Mouse (Mus musculus) leukemia stem cell, adult 10-12 weeks (primary cell): ENCODE measurements around the gene Arhgap8. TPM values are rescaled to one million over a fixed set of nuclear protein-coding genes. Genes with fewer than 3 reads are reported as not detected.

Experiments
- polyA plus RNA-seq: library from polyadenylated mRNA; stranded (reverse); fragments of >175 nt; gene quantifications from 2 replicates; pipeline ENCODE4 v1.2.3, GENCODE M21; 2012; ENCODE audit warnings: low replicate concordance

The Arhgap8 gene
- polyA plus RNA-seq: 0.77 and 1.4 TPM in 2 replicates

DNA sequence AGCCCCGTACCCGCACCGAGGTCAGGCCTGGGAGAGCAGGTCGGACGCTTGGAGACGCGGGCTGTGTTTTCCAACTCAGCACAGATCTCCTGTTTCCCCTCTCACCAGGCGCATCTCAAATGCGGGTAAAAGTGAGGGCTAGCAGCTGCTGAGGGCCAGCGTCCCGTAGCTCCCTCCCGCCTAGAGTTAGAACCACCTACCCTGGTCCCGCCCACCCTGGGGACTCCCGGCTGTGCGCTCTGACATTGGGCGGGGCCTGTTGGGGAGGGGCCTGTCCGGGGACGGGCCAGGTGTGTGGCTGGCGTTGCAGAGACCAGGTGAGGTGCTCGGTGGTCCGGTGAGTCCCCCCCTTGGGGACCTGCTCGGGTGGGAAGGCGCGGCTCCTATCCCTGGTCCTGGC, at the start of gene Arhgap8:
TSS of gene Arhgap8 (plus strand) at position 262 of the 400 bp plus-strand sequence.

Other genes starting within 250 kb of the Arhgap8 start
- 1.0 and 2.0 TPM in 2 replicates for gene Rtl6, start 162.2 kb upstream of the Arhgap8 start, polyA plus RNA-seq
- gene Prr5, start 50.4 kb upstream of the Arhgap8 start, polyA plus RNA-seq: 42.8 and 70.5 TPM in 2 replicates
- 1.1 and 3.9 TPM in 2 replicates for gene Phf21b, start 136.0 kb downstream of the Arhgap8 start, polyA plus RNA-seq
- 0.05 and 0.10 TPM in 2 replicates for gene Gm29666, start 200.0 kb downstream of the Arhgap8 start, polyA plus RNA-seq
- gene Nup50, start 203.4 kb downstream of the Arhgap8 start, polyA plus RNA-seq: 5.9 and 16.6 TPM in 2 replicates